Mouse (Mus musculus) G1E (cell line): ENCODE data around the gene Vsig4.

Source experiments
- CTCF ChIP-seq: IDR thresholded peaks from 2 replicates; pipeline ENCODE4 v1.5.1; 2012; ENCODE audit warnings: low read depth, low read length, inconsistent platforms, mixed read lengths
- GATA2 ChIP-seq: IDR thresholded peaks from 2 replicates; pipeline ENCODE4 v1.6.1; 2012; ENCODE audit warnings: low read depth, low read length, inconsistent platforms, borderline replicate concordance

GRCm38 (mm10) chrX:96224210-96224609 is 69.0 kb downstream of the Vsig4 start:
- no peak for TF ChIP-seq CTCF
- TF ChIP-seq GATA2: no peak
